Mouse (Mus musculus) CD4-positive naive resting alpha-beta T cell, adult 57 days (primary cell): ENCODE data around the gene Lamc3. TPM values are rescaled to one million over a fixed set of nuclear protein-coding genes. Genes with fewer than 3 reads are reported as not detected.

Experiments used
- total RNA-seq: library from RNA; stranded (reverse); gene quantifications from one replicate; pipeline ENCODE4 v1.2.4, GENCODE M21; 2023

Gene Lamc3
- 0.15 TPM for total RNA-seq

GRCm38 (mm10) chr2:31887030-31887429, at the start of gene Lamc3:
TSS of gene Lamc3 (plus strand) at chr2:31887291.

GRCm38 (mm10) chr2:31845896-31846691, 41.0 kb upstream of the Lamc3 start, which contains the start of gene Fibcd1:
TSS of gene Fibcd1 (minus strand) at chr2:31846005.

GRCm38 (mm10) chr2:31950058-31950871, 63.2 kb downstream of the Lamc3 start, which contains the start of gene Aif1l:
TSS of gene Aif1l (plus strand) at chr2:31950139.

GRCm38 (mm10) chr2:31974141-31974808, 87.2 kb downstream of the Lamc3 start, which contains the start of gene Nup214:
TSS of gene Nup214 (plus strand) at chr2:31974436.

Other genes with a start within 250 kb of the Lamc3 start
- gene Prdm12, start 247.3 kb upstream of the Lamc3 start, total RNA-seq, result not detected
- 62.3 TPM for gene Exosc2, start 216.6 kb upstream of the Lamc3 start, total RNA-seq
- gene Abl1, start 198.9 kb upstream of the Lamc3 start, total RNA-seq, result 66.7 TPM
- 3.4 TPM for gene Qrfp, start 76.7 kb upstream of the Lamc3 start, total RNA-seq
- gene Fibcd1, start 41.3 kb upstream of the Lamc3 start, total RNA-seq, result 0.53 TPM
- not detected for gene Aif1l, start 62.8 kb downstream of the Lamc3 start, total RNA-seq
- gene Nup214, start 87.1 kb downstream of the Lamc3 start, total RNA-seq, result 132 TPM
- gene Fam78a, start 197.6 kb downstream of the Lamc3 start, total RNA-seq, result 176 TPM
- not detected for gene Plpp7, start 208.2 kb downstream of the Lamc3 start, total RNA-seq